Mouse (Mus musculus) forebrain, embryonic 11.5 days (tissue): ENCODE data around the gene Dclk1. TPM values are rescaled to one million over a fixed set of nuclear protein-coding genes. Genes with fewer than 3 reads are reported as not detected.

Experiments used
- ATAC-seq: fragments of 200-750 bp; cut with Nextera tagmentation; replicated peaks from 2 replicates; pipeline ENCODE4 v1.8.0; 2017; ENCODE audit warnings: moderate TSS enrichment; ENCODE audit not compliant: low FRiP score
- DNase-seq: peaks from one replicate; pipeline ENCODE4 v3.0.0-alpha.2; 2017; ENCODE audit warnings: low spot score
- H3K27ac ChIP-seq: fragments of 300-500 bp; sonication (generic); 2 replicates; pipeline ENCODE4 v1.5.1; 2014; ENCODE audit warnings: low read depth, low read length
- H3K27me3 ChIP-seq: fragments of 300-500 bp; sonication (generic); 2 replicates; pipeline ENCODE4 v1.6.1; 2014; ENCODE audit warnings: mild to moderate bottlenecking, low read length, mixed read lengths; ENCODE audit not compliant: control insufficient read depth, insufficient read depth
- H3K36me3 ChIP-seq: fragments of 300-500 bp; sonication (generic); 2 replicates; pipeline ENCODE4 v1.6.1; 2014; ENCODE audit warnings: mild to moderate bottlenecking, low read length, moderate library complexity, mixed read lengths; ENCODE audit not compliant: control insufficient read depth, insufficient read depth
- H3K4me1 ChIP-seq: fragments of 300-500 bp; sonication (generic); replicated peaks from 2 replicates; pipeline ENCODE4 v1.6.1; 2014; ENCODE audit warnings: low read length, mixed read lengths; ENCODE audit not compliant: control insufficient read depth, insufficient read depth
- H3K4me2 ChIP-seq: fragments of 300-500 bp; sonication (generic); 2 replicates; pipeline ENCODE4 v1.6.1; 2014; ENCODE audit warnings: low read depth, mild to moderate bottlenecking, low read length, moderate library complexity, mixed read lengths; ENCODE audit not compliant: severe bottlenecking
- H3K4me3 ChIP-seq: fragments of 300-500 bp; sonication (generic); 2 replicates; pipeline ENCODE4 v1.5.1; 2014; ENCODE audit warnings: low read depth, low read length
- H3K9ac ChIP-seq: fragments of 300-500 bp; sonication (generic); 2 replicates; pipeline ENCODE4 v1.6.1; 2014; ENCODE audit warnings: low read length
- H3K9me3 ChIP-seq: fragments of 300-500 bp; sonication (generic); 2 replicates; pipeline ENCODE4 v1.6.1; 2016; ENCODE audit warnings: low read length, mixed read lengths; ENCODE audit not compliant: control insufficient read depth
- WGBS: fragments of 180-500 bp; shearing (Covaris S2); extraction: QIAGEN DNeasy Blood & Tissue Kit; methylation state at CpG from one replicate; pipeline ENCODE4 v1.1.7; 2014; 5-methylcytosine and 5-hydroxymethylcytosine counted together
- polyA plus RNA-seq: library from polyadenylated mRNA; unstranded; fragments of >200 nt; fragmentation: Nextera tagmentation; extraction: Ambion mirVana; gene quantifications from 2 replicates; pipeline ENCODE4 v1.2.1, GENCODE M21; 2014

The Dclk1 gene
- polyA plus RNA-seq, 1 experiment from 2014 or later: 77.5 TPM

- Histone ChIP-seq H3K27me3 (no peaks in the 10 kb centered on the region), H3K36me3 (no peaks in the 10 kb centered on the region), H3K9ac (no peak overlapping the region), H3K4me1 (no peaks in the 10 kb centered on the region), H3K27ac (no peak overlapping the region), H3K4me2 (no peak overlapping the region), H3K9me3 (no peaks in the 10 kb centered on the region), H3K4me3 (no peak overlapping the region)
- no peak for DNase-seq
- 85% methylated on average over 5 of the region's 5 CpGs for WGBS
- ATAC-seq: no peak
Observed at GRCm38 (mm10) chr3:55447486-55448460, 205.6 kb downstream of the Dclk1 start.

- no peaks in the 10 kb centered on the region for H3K27me3 ChIP-seq
- no peak overlapping the region for H3K9ac ChIP-seq
- no peak overlapping the region for H3K4me2 ChIP-seq
- H3K4me3 ChIP-seq: no peak overlapping the region
- H3K9me3 ChIP-seq: no peaks in the 10 kb centered on the region
- no peak for DNase-seq
- H3K4me1 ChIP-seq: no peaks in the 10 kb centered on the region
- no peak overlapping the region for H3K27ac ChIP-seq
- WGBS: 88% methylated on average over 2 of the region's 2 CpGs
- no peaks in the 10 kb centered on the region for H3K36me3 ChIP-seq
- ATAC-seq: no peak
Observed at GRCm38 (mm10) chr3:55449148-55449547, 207.0 kb downstream of the Dclk1 start.

- ATAC-seq (no peak), DNase-seq (no peak)
- Histone ChIP-seq H3K9ac (no peak overlapping the region), H3K4me3 (no peak overlapping the region), H3K36me3 (no peaks in the 10 kb centered on the region), H3K9me3 (no peaks in the 10 kb centered on the region), H3K4me2 (no peak overlapping the region), H3K4me1 (no peaks in the 10 kb centered on the region), H3K27me3 (no peaks in the 10 kb centered on the region), H3K27ac (no peak overlapping the region)
- WGBS: 96% methylated on average over 14 of the region's 14 CpGs
Observed at GRCm38 (mm10) chr3:55451035-55451434, 208.9 kb downstream of the Dclk1 start.

- H3K4me2 ChIP-seq: no peak overlapping the region
- no peaks in the 10 kb centered on the region for H3K27me3 ChIP-seq
- no peaks in the 10 kb centered on the region for H3K36me3 ChIP-seq
- DNase-seq (no peak), ATAC-seq (no peak)
- H3K4me3 ChIP-seq: no peak overlapping the region
- H3K9ac ChIP-seq: no peak overlapping the region
- H3K9me3 ChIP-seq: no peaks in the 10 kb centered on the region
- H3K27ac ChIP-seq: no peak overlapping the region
- 85% methylated on average over 3 of the region's 3 CpGs for WGBS
- no peaks in the 10 kb centered on the region for H3K4me1 ChIP-seq
Observed at GRCm38 (mm10) chr3:55451877-55452276, 209.7 kb downstream of the Dclk1 start.

GRCm38 (mm10) chr3:55452464-55452863 is 210.3 kb downstream of the Dclk1 start:
- WGBS: 84% methylated on average over 2 of the region's 2 CpGs
- no peak overlapping the region for H3K4me2 ChIP-seq
- H3K9ac ChIP-seq: no peak overlapping the region
- H3K9me3 ChIP-seq: no peaks in the 10 kb centered on the region
- no peaks in the 10 kb centered on the region for H3K27me3 ChIP-seq
- no peak for DNase-seq
- no peaks in the 10 kb centered on the region for H3K36me3 ChIP-seq
- no peak overlapping the region for H3K4me3 ChIP-seq
- no peaks in the 10 kb centered on the region for H3K4me1 ChIP-seq
- no peak overlapping the region for H3K27ac ChIP-seq
- ATAC-seq: no peak

GRCm38 (mm10) chr3:55461092-55461491 is 218.9 kb downstream of the Dclk1 start:
- ATAC-seq: peak; percentile 64
- no peaks in the 10 kb centered on the region for H3K36me3 ChIP-seq
- no peak for DNase-seq
- H3K4me3 ChIP-seq: peak overlapping the region; percentile 11; the same call in 1 of the 2 replicates
- H3K9ac ChIP-seq: no peak overlapping the region
- WGBS: 43% methylated on average over 3 of the region's 3 CpGs
- no peaks in the 10 kb centered on the region for H3K27me3 ChIP-seq
- peaks cover 3% of the 10 kb centered on the region; the same call in 1 of the 2 replicates for H3K4me1 ChIP-seq
- H3K9me3 ChIP-seq: no peaks in the 10 kb centered on the region
- H3K4me2 ChIP-seq: peak overlapping the region; percentile 50
- no peak overlapping the region for H3K27ac ChIP-seq

- Histone ChIP-seq H3K4me2 (peak overlapping the region; percentile 50), H3K27me3 (no peaks in the 10 kb centered on the region), H3K9me3 (no peaks in the 10 kb centered on the region), H3K36me3 (no peaks in the 10 kb centered on the region), H3K4me3 (peak overlapping the region; percentile 11; the same call in 1 of the 2 replicates), H3K27ac (peak overlapping the region; percentile 59), H3K9ac (peak overlapping the region; percentile 38), H3K4me1 (peaks cover 3% of the 10 kb centered on the region; the same call in 1 of the 2 replicates)
- DNase-seq: peak; percentile 84
- peak; percentile 96 for ATAC-seq
- 4% methylated on average over 17 of the region's 17 CpGs for WGBS
Observed at GRCm38 (mm10) chr3:55461685-55462655, 219.8 kb downstream of the Dclk1 start.

GRCm38 (mm10) chr3:55462904-55463668 is 220.9 kb downstream of the Dclk1 start:
- Histone ChIP-seq H3K9ac (no peak overlapping the region), H3K36me3 (no peaks in the 10 kb centered on the region)
- ATAC-seq: no peak

More at GRCm38 (mm10) chr3:55462904-55463668, 220.9 kb downstream of the Dclk1 start:
- WGBS: 88% methylated on average over 4 of the region's 4 CpGs
- no peaks in the 10 kb centered on the region for H3K9me3 ChIP-seq
- H3K4me3 ChIP-seq: no peak overlapping the region
- no peaks in the 10 kb centered on the region for H3K27me3 ChIP-seq
- H3K27ac ChIP-seq: no peak overlapping the region
- no peak overlapping the region for H3K4me2 ChIP-seq
- peaks cover 3% of the 10 kb centered on the region; the same call in 1 of the 2 replicates for H3K4me1 ChIP-seq
- no peak for DNase-seq
